Mouse (Mus musculus): ENCODE measurements at regions not wholly inside any gene's neighbourhood (a gene's known extent, or its start where the extent isn't known, plus 50 kb on each side); places are given as distances from the start of the nearest gene placed in this dataset.
A peak's percentile ranks its signal among the peaks of the same experiment; 100 is the strongest.
"Not testable (repeated sequence)": the region's sequence is repeated elsewhere in the genome, so short reads cannot be mapped to it uniquely, and the experiment has no call there.

GRCm38 (mm10) chr10:19491513-19492380, 100.0 kb upstream of the Ifngr1 start:
- peak; percentile 59 to 75 for DNase-seq (ENCODE audit: low spot score in 2 of 2)

- DNase-seq (ENCODE audit: low spot score in 2 of 2) = no peak
These were observed 97.2 kb upstream of the Ifngr1 start for GRCm38 (mm10) chr10:19494461-19495105.

GRCm38 (mm10) chr10:19498112-19498511, 93.6 kb upstream of the Ifngr1 start:
- no peak for DNase-seq (ENCODE audit: low spot score in 2 of 2)

- DNase-seq (ENCODE audit: low spot score in 2 of 2) = peak in 1 of 2 experiments; percentile 21
These were observed 88.9 kb upstream of the Ifngr1 start for GRCm38 (mm10) chr10:19502874-19503273.

GRCm38 (mm10) chr10:19503846-19504765, 87.6 kb upstream of the Ifngr1 start:
- no peak for DNase-seq (ENCODE audit: low spot score in 2 of 2)

GRCm38 (mm10) chr10:19505174-19505573, 86.6 kb upstream of the Ifngr1 start:
- DNase-seq (ENCODE audit: low spot score in 2 of 2) = no peak

- no peak for DNase-seq (ENCODE audit: low spot score in 2 of 2)
These were observed 85.8 kb upstream of the Ifngr1 start for GRCm38 (mm10) chr10:19505979-19506378.

- DNase-seq (ENCODE audit: low spot score in 2 of 2) = no peak
These were observed 85.3 kb upstream of the Ifngr1 start for GRCm38 (mm10) chr10:19506434-19506833.

GRCm38 (mm10) chr10:19508221-19508745, 83.5 kb upstream of the Ifngr1 start:
- no peak for DNase-seq (ENCODE audit: low spot score in 2 of 2)

GRCm38 (mm10) chr10:19510047-19510446, 81.7 kb upstream of the Ifngr1 start:
- DNase-seq (ENCODE audit: low spot score in 2 of 2) = no peak

GRCm38 (mm10) chr10:19514366-19514765, 77.4 kb upstream of the Ifngr1 start:
- DNase-seq (ENCODE audit: low spot score in 2 of 2) = not testable (repeated sequence)

GRCm38 (mm10) chr10:19514837-19515236, 76.9 kb upstream of the Ifngr1 start:
- no peak for DNase-seq (ENCODE audit: low spot score in 2 of 2)

GRCm38 (mm10) chr10:19516011-19516410, 75.7 kb upstream of the Ifngr1 start:
- no peak for DNase-seq (ENCODE audit: low spot score in 2 of 2)

- no peak for DNase-seq (ENCODE audit: low spot score in 2 of 2)
These were observed 74.7 kb upstream of the Ifngr1 start for GRCm38 (mm10) chr10:19517093-19517492.

- DNase-seq (ENCODE audit: low spot score in 2 of 2) = no peak
These were observed 73.0 kb upstream of the Ifngr1 start for GRCm38 (mm10) chr10:19518763-19519162.

GRCm38 (mm10) chr10:19522198-19522597, 69.6 kb upstream of the Ifngr1 start:
- no peak for DNase-seq (ENCODE audit: low spot score in 2 of 2)

GRCm38 (mm10) chr10:19525939-19526338, 65.8 kb upstream of the Ifngr1 start:
- DNase-seq (ENCODE audit: low spot score in 2 of 2) = no peak

- no peak for DNase-seq (ENCODE audit: low spot score in 2 of 2)
These were observed 65.4 kb upstream of the Ifngr1 start for GRCm38 (mm10) chr10:19526353-19526752.

- DNase-seq (ENCODE audit: low spot score in 2 of 2) = no peak
These were observed 62.1 kb upstream of the Ifngr1 start for GRCm38 (mm10) chr10:19529655-19530054.

- DNase-seq (ENCODE audit: low spot score in 2 of 2) = no peak
These were observed 61.7 kb upstream of the Ifngr1 start for GRCm38 (mm10) chr10:19530056-19530455.

GRCm38 (mm10) chr10:19531452-19531851, 60.3 kb upstream of the Ifngr1 start:
- no peak for DNase-seq (ENCODE audit: low spot score in 2 of 2)

All from layer of hippocampus, postnatal 10 days (tissue).